Mouse (Mus musculus): ENCODE results near the gene Iqcf3.

Gene Iqcf3

DNA sequence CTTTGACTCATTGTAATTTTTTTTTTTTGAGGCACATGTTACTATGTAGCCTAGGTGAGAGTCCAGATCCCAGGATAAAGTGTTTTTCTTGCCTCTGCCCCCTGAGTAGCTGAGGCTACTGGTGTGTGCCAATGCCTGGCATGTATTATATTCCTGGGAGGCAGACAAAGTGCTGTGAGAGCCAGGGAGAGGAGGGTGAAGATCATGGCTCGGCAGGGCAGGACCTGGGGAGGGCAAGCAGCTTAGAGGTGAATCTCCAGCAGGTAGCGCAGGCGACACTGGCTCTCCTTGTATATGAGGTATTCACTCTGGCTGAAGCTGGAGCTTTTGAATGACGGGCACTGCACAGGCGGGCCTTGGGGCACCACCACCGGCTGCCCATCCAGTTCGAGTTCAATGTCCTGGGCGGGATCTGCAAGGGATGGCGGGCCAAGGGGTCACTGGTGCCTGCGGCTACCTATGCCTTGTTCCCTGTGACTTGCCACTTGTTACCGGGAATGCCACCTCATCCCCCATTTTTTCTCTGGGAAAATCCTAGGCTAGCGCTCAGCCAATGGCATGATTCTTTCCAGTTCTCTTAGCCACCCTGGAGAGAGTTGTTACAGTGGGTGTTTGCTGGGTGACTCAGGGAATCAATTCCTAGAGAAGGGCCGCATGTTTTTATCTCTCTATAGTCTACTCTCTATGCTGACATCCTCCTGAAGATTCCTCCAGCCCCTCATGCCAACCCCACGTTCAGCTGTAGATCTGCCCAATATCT lies 90.3 kb downstream of the Iqcf3 start:
- no peak for DNase-seq

DNA sequence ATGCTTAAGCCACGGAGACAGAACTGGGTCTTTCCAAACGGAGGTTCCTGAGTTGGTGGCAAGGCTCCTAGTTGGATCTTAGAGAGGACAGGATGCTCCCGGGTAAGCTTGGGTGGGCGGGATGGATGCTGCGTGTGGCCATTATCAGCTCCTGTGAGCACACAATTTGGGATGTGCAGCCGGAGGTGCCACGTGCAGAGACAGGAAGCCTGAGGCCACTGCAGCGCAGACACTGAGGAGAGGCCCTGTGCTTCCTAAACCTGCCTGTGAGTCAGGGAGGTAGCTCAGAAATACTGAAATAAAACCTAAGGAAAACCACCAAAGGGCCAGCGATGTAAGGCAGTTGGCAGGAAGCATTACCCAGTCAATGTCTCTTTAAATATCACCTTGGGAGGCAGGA lies 91.7 kb downstream of the Iqcf3 start:
- no peak for DNase-seq

DNA sequence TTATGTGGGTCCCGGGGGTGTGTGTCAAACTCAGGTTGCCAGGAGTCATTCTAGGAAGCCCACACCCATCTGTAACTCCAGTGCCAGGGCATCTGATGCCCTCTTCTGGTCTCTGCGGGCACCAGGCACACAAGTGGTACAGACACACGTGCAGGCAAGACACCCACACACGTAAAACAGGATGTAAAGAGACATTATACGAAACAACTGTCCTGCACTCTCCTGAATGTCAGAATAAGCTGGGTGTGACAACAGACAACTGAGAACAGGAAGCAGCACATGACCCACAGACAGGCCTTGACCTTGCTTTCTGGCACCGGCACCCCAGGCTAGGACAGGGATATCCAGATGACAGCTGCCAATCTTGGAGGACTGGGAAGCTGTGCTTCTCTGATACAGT lies 92.1 kb downstream of the Iqcf3 start:
- DNase-seq, result no peak

DNA sequence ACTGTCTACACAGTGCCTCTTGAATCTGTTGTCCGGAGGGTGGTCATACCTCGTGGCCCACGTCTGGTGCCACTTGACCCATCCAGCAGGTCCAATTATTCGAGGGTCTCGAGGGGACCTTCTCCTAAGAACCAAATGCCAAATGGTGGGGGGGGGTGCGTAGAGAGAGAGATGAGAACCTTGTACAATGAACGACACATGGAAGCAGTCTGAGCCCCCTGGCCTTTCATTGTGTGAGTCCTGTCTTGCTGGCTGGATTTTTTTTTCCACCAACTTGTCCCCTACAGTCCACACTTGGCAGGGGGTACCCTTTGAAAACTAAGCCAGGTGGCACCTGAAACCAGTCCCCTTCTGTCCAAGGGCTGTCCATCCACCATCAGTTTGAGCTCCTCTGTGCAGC lies 93.7 kb downstream of the Iqcf3 start:
- DNase-seq, result no peak

DNA sequence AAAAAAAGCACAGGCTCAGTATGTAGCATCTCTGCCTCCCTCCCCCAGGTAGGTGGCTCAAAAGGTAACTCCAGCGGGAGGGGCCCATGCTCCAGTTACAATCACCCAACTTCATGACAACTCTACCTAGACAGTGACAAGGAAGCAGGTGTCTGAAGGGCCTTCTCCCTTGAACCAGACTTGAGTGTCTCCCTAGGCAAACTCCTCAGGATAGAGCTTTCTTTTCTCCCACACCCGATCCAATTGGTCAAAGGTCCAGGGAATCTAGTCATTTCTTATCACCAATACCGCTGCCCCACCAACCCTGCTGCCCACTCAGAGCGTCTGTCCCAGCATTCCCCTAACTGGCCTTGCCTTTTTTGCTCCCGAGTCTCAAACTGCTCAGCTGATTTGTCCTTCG lies 94.7 kb downstream of the Iqcf3 start:
- no peak for DNase-seq

DNA sequence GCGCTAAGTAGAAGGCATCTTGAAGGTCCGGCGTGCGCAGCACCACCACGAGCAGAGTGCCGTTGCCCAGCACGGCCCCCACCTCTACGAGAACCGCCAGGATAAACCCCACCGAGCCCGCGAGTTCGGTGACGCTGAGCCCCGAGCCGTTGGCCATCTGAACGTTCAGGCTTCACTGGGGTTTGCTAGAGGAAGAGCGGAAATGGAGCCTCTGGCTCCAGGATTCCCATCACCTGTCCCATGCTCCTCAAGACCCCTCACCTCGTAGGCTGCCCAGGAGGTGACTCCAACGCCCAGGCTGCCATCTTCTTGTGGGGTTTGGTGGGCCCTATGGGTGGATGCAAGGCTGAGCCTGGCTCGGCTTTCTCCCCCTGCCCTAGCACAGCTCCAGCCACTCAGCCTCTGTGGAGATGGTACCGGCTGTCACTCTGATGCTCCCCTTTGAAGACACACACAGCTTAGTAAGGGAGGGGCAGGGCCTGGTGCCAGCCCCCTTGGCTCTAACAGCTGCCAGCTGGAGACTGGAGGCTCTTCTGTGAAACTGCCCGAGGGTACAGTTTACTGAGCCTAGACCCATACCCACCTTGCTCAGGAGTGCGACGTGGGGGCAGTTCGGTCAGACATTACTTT lies 95.7 kb downstream of the Iqcf3 start, which contains the start of gene Gpr62:
TSS of gene Gpr62 (minus strand) at position 368 of the 630 bp plus-strand sequence.
- DNase-seq, result no peak

DNA sequence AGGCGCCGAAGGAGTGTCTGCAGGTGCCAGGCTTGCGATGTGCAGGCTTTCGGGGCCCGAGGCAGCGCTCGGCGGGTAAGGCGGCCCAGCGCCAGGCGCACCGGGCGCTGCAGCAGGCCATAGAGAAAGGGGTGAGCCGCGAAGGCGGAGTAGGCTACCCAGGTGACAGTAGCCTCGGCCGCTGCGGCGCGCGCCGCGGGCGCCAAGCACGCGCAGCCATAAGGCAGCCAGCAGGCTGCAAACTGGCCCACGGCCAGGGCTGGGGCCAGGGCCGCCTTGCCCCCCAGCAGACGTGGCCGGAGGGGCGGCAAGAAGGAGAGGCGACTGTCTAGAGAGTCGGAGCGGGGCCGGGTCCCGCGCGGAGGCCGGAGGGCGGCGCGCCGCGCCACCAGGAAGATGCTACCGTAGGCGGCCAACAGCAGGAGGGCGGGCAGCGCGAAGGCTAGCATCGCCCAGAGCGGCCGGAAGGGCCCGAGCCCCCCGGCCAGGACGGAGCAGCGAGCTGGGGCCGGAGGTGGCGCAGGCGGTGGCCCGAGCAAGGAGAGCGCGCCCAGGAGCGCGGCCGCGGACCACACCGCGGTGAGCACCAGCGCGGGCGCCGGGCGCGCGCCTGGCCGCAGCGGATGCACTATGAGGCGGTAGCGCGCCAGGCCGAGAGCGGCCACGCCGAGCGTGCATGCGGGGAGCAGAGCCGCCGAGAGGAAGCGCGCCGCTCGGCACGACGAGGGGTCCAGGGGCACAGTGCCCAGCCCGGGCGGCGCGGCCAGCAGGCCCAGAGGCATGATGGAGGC lies 96.5 kb downstream of the Iqcf3 start:
- peak; percentile 51 for DNase-seq

DNA sequence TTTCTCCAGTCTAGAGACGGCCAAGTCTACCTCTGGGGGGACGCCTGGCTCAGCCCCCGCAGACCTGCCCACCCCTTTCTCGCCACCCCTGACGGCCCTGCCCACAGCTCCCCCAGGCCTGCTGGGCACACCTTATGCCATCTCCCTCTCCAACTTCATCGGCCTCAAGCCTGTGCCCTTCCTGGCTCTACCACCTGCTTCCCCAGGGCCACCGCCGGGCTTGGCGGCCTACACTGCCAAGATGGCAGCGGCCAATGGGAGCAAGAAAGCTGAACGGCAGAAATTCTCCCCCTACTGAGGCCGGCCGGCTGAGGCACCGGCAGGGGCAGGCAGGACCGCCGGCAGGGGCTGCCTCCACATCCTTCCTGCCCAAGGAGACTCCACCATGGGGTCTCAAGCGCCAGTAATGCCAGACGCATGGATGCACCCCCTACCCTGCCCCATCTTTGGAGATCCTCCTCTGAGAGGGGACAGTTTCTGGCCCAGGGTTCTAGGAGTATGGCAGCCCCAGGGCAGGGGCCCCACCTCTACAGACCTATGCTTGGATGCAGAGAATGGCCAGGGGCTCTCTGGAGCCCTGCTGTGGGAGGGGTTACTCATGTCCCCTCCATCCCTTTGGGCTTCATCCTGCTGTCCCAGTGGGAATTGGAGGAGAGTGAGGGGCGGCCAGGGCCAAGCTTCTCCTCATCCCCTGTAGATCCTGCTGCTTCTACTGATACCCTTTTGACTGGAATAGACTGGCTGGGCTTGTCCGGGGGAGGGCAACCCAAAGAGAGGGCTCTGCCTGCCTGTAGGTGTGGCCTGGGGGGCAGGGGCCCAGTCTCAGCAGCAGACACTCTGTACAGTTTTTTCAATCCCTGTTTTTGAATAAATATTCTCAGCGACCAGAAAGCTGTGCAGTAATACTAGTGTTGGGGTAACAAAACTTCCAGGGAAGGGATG lies 98.0 kb downstream of the Iqcf3 start:
- no peak for DNase-seq

DNA sequence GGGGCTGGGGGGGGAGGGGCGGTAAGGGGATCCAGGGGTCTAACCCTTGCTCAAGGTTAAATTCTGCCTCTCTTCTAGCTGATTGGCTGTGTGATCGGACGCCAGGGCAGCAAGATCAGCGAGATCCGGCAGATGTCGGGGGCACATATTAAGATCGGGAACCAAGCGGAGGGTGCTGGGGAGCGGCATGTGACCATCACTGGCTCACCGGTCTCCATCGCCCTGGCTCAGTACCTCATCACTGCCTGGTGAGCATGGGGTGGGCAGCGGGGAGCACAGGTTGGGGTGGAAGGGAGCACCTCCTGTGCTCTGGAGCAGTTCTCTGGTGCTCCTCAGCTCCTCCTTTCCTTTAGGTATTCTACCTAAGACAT lies 99.0 kb downstream of the Iqcf3 start:
- no peak for DNase-seq

DNA sequence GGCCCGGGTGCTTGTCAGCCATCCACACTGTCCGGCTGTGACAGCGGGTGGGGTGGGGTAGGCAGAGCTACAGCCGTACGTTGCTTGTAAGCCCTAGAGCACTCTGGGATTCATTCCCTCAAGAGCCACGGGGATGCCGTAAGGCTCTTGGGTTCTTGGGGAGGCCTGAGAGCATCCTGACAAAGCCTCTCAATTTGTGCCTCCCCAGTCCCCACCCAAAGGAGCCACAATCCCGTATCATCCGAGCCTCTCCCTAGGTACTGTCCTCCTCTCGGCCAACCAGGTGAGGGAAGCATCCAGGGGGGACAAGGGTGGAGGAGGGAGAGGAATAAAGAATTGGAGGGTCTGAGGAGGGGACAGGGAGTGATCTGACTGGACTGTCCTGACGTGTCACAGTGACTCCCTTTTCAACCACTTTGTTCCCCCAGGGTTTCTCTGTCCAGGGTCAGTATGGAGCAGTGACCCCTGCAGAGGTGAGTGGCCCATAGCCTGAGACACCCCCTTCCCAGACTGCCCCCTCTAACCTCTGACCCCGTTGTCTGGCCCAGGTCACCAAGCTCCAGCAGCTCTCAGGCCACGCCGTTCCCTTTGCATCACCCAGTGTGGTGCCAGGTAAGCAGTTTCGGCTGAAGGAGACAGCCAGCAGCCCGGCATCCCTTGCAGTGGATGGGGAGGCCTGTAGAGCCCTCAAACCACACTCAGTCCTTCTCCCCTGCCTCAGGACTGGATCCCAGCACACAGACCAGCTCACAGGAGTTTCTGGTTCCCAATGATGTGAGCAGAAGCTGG lies 99.6 kb downstream of the Iqcf3 start:
- no peak for DNase-seq

DNA sequence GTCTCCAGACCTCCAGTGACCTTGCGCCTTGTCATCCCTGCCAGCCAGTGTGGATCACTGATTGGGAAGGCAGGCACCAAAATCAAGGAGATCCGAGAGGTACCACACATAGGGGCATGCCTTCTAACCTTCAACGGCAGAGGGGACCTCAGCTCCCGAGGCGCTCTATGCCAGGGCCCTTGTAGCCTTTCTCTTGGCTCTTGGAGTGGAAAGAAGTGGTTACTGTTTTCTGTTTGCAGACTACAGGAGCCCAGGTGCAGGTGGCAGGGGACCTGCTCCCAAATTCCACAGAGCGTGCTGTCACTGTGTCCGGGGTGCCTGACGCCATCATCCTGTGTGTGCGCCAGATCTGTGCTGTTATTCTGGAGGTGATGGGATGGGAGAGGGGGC lies 100.4 kb downstream of the Iqcf3 start:
- DNase-seq, result no peak

DNA sequence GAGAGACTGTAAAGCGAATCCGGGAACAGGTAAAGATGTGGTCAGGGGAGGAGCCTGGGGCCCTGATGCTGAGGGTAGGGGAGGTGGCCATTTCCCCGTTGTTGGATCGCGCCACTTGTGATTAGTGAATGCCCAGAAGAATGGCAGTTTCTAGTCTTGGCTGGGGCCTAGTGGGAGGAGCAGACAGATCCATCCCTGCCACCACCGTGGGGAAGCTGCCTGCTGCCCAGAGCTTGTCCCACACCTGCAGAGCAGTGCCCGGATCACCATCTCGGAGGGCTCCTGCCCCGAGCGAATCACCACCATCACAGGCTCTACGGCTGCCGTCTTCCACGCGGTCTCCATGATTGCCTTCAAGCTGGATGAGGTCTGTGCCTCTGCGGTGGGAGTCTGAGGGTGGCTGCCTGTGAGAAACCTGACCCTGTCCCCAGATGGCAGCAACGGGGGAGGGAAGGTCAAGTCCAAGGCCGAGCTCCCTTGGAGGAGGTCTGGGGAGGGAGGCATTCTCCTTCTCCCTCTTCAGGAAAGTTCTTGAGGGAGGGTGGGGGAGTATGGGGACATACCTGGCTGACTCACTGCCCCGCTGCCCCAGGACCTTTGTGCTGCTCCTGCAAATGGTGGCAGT lies 100.9 kb downstream of the Iqcf3 start:
- no peak for DNase-seq

DNA sequence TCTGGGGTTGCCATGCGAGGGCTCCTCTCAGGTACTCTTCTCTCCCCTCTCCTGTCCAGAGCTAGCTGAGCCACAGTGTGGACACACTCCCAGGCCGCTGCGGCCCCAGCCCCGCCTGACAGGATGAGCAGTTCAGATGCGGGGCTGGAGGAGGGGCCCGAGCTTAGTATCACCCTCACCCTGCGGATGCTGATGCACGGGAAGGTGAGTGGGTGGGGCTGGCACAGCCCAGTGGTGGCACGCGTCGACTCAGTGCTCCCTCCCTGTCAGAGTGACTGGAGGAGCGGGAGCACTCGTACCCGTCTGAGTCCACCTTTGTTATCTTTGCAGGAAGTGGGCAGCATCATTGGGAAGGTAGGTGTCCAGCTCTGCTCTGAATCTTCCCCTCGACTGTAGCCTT lies 101.5 kb downstream of the Iqcf3 start:
- DNase-seq, result no peak

DNA sequence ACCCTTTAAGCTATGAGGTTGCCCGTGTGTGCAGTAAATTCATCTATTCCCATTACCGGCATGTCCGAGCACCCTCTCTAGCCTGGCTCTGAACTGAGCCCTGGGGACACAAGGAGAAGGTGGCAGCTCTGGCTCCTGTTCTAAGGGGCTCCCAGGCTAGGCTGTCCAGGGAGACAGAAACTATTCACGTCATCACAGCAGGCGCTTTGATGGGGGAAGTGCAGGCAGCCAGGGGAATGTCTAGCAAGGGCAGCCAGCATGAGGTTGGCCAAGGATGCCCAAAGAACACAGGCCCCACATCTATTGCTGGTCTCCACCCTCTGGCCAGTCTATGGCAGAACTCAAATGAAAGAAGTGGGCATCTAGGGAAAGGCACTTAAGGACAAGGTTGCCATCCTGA lies 103.5 kb downstream of the Iqcf3 start:
- no peak for DNase-seq

DNA sequence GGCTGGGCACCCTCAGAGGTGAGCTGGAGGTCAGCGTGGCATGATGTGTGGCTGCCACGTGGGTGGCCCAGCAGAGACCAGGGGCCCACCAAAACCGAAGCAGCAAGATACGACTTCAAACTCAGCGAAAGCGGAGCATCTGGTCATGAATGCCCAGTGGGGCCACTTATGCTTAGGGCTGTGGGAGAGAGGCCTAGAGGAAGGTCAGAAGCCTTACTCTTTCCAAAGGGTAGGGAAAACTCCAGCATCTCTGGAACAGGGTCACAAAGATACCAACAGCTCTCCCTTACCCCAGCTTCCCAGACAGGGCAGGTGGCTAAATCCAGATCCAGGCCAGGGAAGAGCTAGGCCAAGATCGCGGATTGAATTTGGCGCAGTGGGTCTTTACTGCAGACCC lies 104.3 kb downstream of the Iqcf3 start:
- DNase-seq, result no peak

DNA sequence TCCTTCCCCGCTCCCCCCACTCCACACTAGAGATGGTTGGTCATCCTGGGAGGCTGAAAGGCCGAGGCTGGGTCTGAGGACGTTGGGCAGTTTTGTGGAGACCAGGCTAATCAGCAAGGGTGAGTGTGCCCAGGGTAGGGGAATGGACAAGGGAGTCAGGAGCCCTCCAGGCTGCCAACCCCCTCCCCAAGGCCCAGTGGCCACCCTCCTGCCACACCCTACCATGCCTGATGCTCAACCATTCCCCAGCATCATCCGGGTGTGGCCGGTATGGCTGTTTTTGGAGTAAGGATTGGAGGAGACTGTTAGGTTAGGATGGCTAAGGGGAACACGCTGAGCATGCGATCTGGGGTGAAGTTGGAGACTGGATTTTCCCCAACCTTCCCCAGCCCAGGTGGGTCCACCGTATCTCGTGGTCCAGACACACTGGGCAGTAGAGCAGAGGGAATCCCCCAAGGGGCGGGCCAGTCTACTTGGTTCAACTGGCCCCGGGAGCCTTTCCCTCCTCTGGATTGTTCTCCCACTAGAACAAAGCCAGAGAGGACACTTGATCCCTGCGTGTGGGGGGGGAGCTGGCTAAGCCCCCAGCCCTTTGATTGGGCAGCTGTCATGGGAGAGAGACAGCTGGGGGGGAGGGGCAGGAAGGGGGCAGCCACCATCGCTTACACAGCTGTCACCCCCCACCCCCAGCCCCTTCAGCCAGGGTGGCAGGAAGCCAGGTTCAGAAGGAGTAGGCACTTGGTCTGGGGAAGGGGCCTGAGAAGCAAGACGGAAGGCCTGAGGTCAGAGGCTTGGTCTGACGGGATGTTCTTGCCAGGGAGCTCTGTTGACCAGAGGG lies 104.9 kb downstream of the Iqcf3 start:
- no peak for DNase-seq

DNA sequence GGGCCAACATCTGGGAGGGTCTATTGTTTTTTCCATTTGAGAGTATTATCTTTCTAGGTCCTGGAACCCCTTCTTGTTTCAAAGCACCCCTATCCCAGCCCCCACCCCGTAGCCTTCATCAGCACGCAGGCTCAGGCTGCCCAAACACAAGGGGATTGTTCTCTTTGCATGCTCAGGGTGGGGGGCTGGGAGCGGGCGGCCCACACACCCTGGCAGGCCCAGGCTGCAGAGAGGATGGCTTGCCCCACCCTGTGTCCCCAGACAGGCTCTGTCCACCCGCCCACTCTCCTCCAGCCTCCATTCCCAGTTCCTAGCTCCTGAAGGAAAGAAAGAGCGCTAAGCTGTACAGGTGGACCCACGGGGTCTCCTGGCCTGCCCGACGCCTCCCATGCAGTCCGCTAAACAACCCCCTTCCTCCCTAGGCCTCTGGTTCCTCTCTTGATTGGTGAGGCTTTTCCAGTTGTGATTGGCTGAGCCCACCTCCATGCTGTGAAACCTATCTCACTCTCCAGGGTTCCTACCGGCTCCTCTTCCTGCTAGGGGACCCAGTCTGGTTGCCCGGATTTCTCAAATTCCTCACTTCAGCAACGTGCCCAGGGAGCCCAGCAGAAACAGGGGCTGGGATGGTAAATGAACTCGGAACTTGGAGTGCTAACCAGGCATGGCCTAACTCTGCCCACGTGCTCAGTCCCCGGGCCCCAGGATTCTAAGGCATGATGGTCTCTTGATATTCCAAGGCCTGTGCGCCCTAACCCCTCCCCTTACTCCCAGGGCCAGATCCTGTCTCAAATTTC lies 106.3 kb downstream of the Iqcf3 start:
- no peak for DNase-seq

DNA sequence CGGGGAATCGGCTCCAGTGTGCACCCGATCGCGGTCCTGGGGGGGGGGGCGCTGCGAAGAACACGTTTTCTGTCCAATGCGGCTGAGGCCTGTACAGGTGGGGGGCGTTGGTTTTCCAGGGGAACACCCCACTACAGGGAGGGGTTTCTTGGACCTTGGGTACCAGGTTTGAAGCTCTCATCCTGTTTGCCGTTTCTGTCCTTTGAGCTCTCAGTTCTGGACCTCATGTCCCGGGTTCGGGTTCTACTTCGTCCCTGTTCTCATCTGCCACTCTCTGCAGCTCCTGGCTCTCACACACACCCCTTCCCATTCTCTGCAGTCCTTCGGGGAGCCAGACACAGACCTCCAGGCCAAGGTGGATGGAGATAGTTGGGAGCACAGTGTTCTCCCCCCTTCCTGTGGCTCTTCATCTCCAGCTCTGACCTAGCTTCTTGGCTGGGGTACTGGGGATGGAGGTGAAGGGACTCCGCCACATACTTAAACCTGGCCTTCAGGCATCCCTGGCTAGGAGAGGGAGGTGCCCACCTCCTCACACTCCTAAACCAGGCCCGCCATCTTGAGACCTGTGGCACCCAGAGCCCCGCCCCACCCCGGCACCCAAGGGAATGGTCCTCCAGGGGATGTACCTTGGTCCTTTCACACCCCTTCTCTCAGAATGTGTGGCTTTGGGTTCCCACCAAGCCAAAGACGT lies 107.2 kb downstream of the Iqcf3 start:
- DNase-seq, result no peak

Data from lung, postnatal 14 days (tissue).